Mouse (Mus musculus): Measurements from ENCODE around the gene Mthfr.

Mthfr gene

GRCm38 (mm10) chr4:148089166-148089565 lies 50.3 kb downstream of the Mthfr start:
- no peak for DNase-seq (ENCODE audit: low read depth, low spot score)

DNA sequence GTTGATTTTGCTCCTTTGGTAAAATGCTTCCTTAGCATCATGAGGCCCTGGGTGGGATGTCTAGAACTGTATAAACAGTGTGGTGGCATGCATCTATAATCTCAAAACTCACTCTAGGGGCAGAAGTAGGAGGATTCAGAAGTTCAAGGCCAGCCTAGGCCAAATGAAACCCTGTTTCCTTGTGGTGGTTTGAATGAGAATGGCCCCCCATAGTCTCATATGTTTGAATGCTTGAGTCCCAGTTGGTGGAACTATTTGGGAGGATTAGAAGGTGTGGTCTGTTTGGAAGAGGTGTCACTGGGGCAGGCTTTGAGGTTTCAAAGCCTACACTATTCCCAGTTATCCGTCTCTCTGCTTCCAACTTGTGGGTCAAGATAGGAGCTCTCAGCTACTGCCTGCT lies 52.3 kb downstream of the Mthfr start:
- DNase-seq (ENCODE audit: low read depth, low spot score), result no peak

DNA sequence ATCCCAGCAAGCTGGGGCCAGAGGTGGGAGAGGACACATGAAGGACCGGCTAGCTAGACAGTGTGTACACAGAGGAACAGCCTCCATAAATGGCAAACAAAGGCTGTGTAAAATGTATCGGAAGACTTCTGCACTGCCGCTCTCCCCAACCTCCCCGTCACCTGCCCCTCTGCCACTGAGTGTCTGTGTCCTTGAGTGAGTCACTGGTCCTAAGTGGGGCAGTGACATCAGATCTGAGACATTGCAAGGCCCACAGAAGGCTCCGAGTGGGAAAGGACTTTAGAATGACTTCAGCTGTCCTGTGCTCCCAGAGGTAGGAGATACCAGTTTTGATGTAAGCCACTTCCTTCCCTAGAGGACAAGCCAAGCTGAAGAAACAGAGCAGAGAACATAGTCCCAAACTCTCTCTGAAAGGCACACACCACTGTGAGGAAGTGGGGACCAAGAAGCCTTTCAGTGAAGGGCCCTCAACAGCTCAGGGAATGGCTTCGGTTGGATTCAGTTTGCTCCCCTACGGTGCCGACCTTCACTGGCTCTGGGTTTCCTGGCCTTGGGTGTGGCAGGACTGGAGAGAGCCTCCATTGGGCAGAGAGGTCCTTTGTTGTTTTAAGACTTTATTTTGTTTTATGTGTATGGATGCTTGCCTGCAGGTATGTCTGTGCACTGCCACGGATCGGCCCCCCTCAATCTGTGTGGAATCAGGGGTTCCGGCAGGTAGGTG lies 53.8 kb downstream of the Mthfr start:
- no peak for DNase-seq (ENCODE audit: low read depth, low spot score)

GRCm38 (mm10) chr4:148094161-148094560 lies 55.3 kb downstream of the Mthfr start:
- DNase-seq (ENCODE audit: low read depth, low spot score), result no peak

- DNase-seq (ENCODE audit: low read depth, low spot score), result no peak
Measured at GRCm38 (mm10) chr4:148095081-148095480, 56.2 kb downstream of the Mthfr start.

DNA sequence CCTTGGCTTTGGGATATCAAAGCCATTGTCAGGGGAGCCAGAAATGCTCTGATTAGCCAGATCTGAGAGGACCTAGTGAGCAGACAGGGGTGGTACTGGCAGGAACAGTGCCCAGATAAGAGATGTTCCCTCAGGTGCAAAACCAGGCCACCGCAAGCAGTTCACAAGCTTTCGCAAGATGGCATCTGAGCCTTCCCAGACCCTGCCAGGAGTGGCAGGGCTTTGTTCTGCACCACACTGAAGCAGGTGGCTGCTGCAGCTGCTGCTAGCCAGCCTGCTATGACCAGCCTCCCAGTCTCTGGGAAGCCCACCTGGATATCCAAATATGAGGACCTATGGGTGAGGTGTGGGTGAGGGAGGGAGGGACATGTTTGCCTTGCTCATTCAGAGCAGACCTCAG lies 59.1 kb downstream of the Mthfr start:
- DNase-seq (ENCODE audit: low read depth, low spot score), result no peak

DNA sequence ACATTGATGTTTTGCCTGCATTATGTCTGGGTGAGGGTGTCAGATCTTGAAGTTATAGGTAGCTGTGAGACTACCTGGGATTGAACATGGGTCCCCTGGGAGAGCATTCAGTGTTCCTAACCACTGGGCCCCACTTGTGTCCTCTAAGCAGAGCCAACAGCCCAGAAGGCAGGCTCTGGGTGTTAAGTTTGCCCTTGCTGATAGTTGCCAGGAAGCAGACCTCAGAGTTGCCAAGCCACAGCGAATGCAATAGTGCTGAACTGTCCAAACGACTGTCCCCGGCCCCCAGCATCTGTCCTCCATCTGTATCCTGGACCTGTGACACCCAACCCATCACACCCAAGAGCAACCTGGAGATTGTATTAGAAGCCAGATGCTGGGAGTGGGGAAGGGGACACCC lies 59.8 kb downstream of the Mthfr start:
- no peak for DNase-seq (ENCODE audit: low read depth, low spot score)

GRCm38 (mm10) chr4:148101801-148102527 lies 63.1 kb downstream of the Mthfr start:
- peak; percentile 65 for DNase-seq (ENCODE audit: low read depth, low spot score)

DNA sequence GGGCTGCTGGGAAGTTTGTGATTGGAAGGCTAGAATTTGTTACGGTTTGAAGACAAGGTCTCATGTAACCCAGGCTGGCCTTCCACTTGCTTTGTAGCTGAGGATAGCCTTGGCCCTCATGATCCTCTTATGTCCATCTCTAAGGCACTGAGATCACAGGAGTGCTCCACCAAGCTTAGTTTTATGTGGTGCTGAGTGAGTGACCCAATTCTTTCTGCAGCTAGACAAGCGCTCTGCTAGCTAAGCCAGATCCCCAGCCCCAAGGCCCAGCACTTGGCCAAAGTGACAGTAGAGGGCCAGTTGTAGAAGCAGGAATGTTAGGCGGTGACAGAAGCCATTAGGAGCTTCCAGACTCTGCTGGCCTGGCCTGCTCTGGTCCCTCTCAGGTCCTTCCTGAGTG lies 65.3 kb downstream of the Mthfr start:
- DNase-seq (ENCODE audit: low read depth, low spot score), result no peak

DNA sequence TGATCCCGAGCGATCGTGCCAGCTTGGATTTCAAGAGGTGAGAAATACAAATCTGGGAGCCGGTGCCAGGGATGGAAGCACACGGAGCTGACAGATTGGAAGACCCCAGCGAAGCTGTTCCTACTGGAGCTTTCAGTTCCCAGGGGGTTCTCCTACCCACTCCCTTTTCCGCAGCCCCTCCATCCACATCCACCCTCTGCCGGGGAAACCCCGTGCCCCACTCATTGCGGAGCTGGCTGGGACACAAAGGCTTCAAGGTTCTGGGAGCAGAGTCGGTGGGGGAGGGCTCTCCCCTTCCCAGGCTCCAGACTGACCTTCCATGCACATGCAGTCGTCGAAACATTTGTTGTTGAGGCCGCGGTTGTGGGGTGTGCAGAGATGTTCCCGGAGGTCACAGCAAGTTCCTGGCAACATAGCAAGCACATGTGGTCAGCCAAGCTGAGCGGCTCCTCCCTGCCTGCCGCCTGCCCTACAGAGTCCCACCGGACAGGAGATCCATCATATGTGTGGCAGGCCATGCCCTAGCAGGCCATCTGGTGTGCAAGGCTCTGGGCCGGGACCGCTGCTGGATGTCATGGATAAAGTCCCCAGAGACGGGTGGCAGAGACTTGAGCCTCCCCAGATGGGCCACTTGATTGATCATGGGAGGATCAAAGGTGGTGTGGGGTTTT lies 68.9 kb downstream of the Mthfr start:
- no peak for DNase-seq (ENCODE audit: low read depth, low spot score)

DNA sequence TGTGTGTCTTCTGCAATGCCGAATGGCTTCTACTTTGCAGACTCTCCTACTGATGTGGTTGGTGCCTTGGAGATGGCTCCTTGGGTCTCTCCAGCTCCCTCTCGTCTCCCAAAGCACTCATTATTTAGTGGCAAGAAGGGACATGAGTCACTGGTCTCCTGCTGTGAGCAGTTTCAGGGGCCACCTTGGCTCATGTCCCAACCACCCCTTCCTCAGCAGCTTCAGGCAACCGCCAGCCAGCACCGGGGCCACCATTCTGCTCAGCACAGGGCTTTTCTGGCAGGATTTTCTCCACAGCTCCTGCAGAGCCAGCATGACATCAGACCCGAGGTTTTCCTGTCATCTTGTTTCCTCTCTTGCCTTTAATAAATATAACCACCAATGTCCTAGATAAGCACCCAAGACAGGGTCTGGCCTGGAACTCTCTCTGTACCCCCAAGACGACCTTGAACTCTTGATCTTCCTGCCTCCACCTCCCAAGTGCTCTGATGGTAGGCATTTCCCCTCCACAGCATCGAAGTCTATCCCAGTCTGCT lies 69.8 kb downstream of the Mthfr start:
- no peak for DNase-seq (ENCODE audit: low read depth, low spot score)
